15 mouse cellular contexts compared by ENCODE assay signal in genomic region chr6:111529985-111530384, GRCm38 (mm10).
DNase-seq lines count a peak whose midpoint lies in the region; ATAC-seq lines count a peak whose summit lies in the region.
"Had no signal": no experiment of that assay in that cellular context is flagged by ENCODE, and none has a peak within 500 bp of the region (broad histone marks: within the 10 kb centered on the region; RNA-seq: fewer than 3 reads in every experiment).

No protein-coding gene starts in this region.

- no peak overlapping the region for H3K9ac ChIP-seq in kidney, embryonic 14.5 days (ENCODE audit: low read depth, low read length)
- H3K9ac ChIP-seq: heart, embryonic 15.5 days; hindbrain, embryonic 12.5 days; liver, embryonic 12.5 days had no signal

- intact Hi-C loops in heart, postnatal 25 days (cut with DNase I) = no loop called here

- H3K4me2 ChIP-seq in kidney, embryonic 14.5 days (replicated peaks; ENCODE audit: low read depth, low read length) = no peak overlapping the region
- H3K4me2 ChIP-seq: heart, embryonic 15.5 days; hindbrain, embryonic 12.5 days; liver, embryonic 12.5 days had no signal

- no peak overlapping the region for H3K27ac ChIP-seq in kidney, embryonic 14.5 days (ENCODE audit: low read depth, low read length)
- H3K27ac ChIP-seq: heart, embryonic 15.5 days; hindbrain, embryonic 12.5 days; liver, embryonic 12.5 days had no signal

- no peaks in the 10 kb centered on the region for H3K4me1 ChIP-seq in kidney, embryonic 14.5 days (ENCODE audit: control insufficient read depth, insufficient read depth, low read length)
- H3K4me1 ChIP-seq: heart, embryonic 15.5 days; hindbrain, embryonic 12.5 days; liver, embryonic 12.5 days had no signal

- 65% methylated on average over 2 of the region's 2 CpGs for WGBS in kidney, embryonic 14.5 days

- no peaks in the 10 kb centered on the region for H3K27me3 ChIP-seq in kidney, embryonic 14.5 days (ENCODE audit: control insufficient read depth, insufficient read depth, low read length)
- H3K27me3 ChIP-seq: CH12.LX; heart, embryonic 15.5 days; hindbrain, embryonic 12.5 days; liver, embryonic 12.5 days had no signal

- no peaks in the 10 kb centered on the region for H3K36me3 ChIP-seq in kidney, embryonic 14.5 days (ENCODE audit: control insufficient read depth, insufficient read depth, low read length)
- H3K36me3 ChIP-seq: heart, embryonic 15.5 days; hindbrain, embryonic 12.5 days; liver, embryonic 12.5 days had no signal

- H3K4me3 ChIP-seq in kidney, embryonic 14.5 days (ENCODE audit: low read length) = no peak overlapping the region
- H3K4me3 ChIP-seq: heart, embryonic 15.5 days; hindbrain, embryonic 12.5 days; liver, embryonic 12.5 days had no signal

- H3K9me3 ChIP-seq in kidney, embryonic 14.5 days (ENCODE audit: control insufficient read depth, low read length) = no peaks in the 10 kb centered on the region
- H3K9me3 ChIP-seq: heart, embryonic 15.5 days; hindbrain, embryonic 12.5 days; liver, embryonic 12.5 days had no signal

- no peak for ATAC-seq in kidney, embryonic 14.5 days (ENCODE audit: low FRiP score, low TSS enrichment)
- no peak for ATAC-seq in monocyte, adult 5-6 weeks (replicated peaks; ENCODE audit: insufficient number of reproducible peaks, low FRiP score, low TSS enrichment, poor library complexity, severe bottlenecking)
- ATAC-seq: intestine, postnatal 0 days; liver, embryonic 12.5 days had no signal

- peak; percentile 19 to 59 for DNase-seq in adrenal gland, adult (ENCODE audit: inconsistent age in 2 of 2, low spot score in 1 of 2)
- no peak for DNase-seq in adrenal gland, postnatal 25 days
- DNase-seq in heart, adult 18-20 months = peak; percentile 1 to 3
- DNase-seq in heart, postnatal 25 days (ENCODE audit: low spot score) = no peak
- peak; percentile 7 for DNase-seq in Muller cell, postnatal 12 days (ENCODE audit: inconsistent ontology term)
- DNase-seq in cerebellum, adult 8-10 months = peak; percentile 4
- DNase-seq: kidney, postnatal 25 days; right cerebral cortex, postnatal 25 days had no signal

Comparison
In these comparisons a context has a peak if more than half of its experiments do, and no peak if none do; other contexts are left out.
1. DNase-seq: peak in adrenal gland, adult (2 of 2), heart, adult 18-20 months (2 of 2), Muller cell, postnatal 12 days (single experiment) and cerebellum, adult 8-10 months (single experiment); none in adrenal gland, postnatal 25 days (single experiment) and heart, postnatal 25 days (single experiment).